Mouse (Mus musculus): ENCODE data around the gene Coro2a.

DNA sequence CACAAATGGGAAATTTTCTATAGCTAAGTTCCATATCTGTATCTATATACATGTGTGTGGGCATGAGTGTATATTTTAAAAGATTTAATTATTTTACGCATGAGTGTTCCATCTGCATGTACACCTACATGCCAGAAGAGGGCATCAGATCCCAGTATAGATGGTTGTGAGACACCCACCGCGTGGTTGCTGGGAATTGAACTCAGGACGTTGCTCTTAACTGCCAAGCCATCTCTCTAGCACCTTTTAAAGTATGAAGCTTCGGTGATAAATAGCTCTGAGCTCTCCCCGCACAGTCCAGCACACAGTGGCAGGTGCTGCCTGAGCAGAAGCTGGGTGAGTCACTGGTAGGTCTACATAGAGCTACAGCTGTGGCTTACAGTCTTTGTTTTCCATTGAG is 15.4 kb upstream of the Coro2a start:
- no peak for TF ChIP-seq ZC3H11A (IDR thresholded peaks at IDR 0.05; ENCODE audit: borderline replicate concordance, low read depth, low read length)
- no peak for TF ChIP-seq ZNF384 (IDR thresholded peaks at IDR 0.05; ENCODE audit: low read depth, low read length)
- no peak for TF ChIP-seq CHD2 (IDR thresholded peaks at IDR 0.05; ENCODE audit: low read depth, low read length)

Data from ES-E14 (cell line).